Mouse (Mus musculus) limb, embryonic 12.5 days (tissue): ENCODE results near the gene Pds5a. TPM values are rescaled to one million over a fixed set of nuclear protein-coding genes. Genes with fewer than 3 reads are reported as not detected.

Source experiments
- ATAC-seq: fragments of 200-750 bp; cut with Nextera tagmentation; 2 replicates; pipeline ENCODE4 v1.8.0; 2017; ENCODE audit warnings: low read depth, moderate TSS enrichment; ENCODE audit not compliant: insufficient number of reproducible peaks, insufficient read depth, low FRiP score, low TSS enrichment
- H3K27ac ChIP-seq: fragments of 300-500 bp; sonication (generic); 2 replicates; pipeline ENCODE4 v1.5.1; 2016; ENCODE audit warnings: mild to moderate bottlenecking, moderate library complexity
- H3K27me3 ChIP-seq: fragments of 300-500 bp; sonication (generic); 2 replicates; pipeline ENCODE4 v1.6.1; 2016; ENCODE audit warnings: mild to moderate bottlenecking, moderate library complexity
- H3K36me3 ChIP-seq: fragments of 300-500 bp; sonication (generic); 2 replicates; pipeline ENCODE4 v1.6.1; 2016; ENCODE audit warnings: mild to moderate bottlenecking, moderate library complexity
- H3K4me1 ChIP-seq: fragments of 300-500 bp; sonication (generic); replicated peaks from 2 replicates; pipeline ENCODE4 v1.6.1; 2016
- H3K4me2 ChIP-seq: fragments of 300-500 bp; sonication (generic); 2 replicates; pipeline ENCODE4 v1.6.1; 2016; ENCODE audit warnings: mild to moderate bottlenecking, moderate library complexity
- H3K4me3 ChIP-seq: fragments of 300-500 bp; sonication (generic); replicated peaks from 2 replicates; pipeline ENCODE4 v1.5.1; 2016; ENCODE audit warnings: mild to moderate bottlenecking
- H3K9ac ChIP-seq: fragments of 300-500 bp; sonication (generic); replicated peaks from 2 replicates; pipeline ENCODE4 v1.6.1; 2016; ENCODE audit warnings: mild to moderate bottlenecking, moderate library complexity
- H3K9me3 ChIP-seq: fragments of 300-500 bp; sonication (generic); 2 replicates; pipeline ENCODE4 v1.6.1; 2016; ENCODE audit warnings: mild to moderate bottlenecking, moderate library complexity
- WGBS: fragments of 180-500 bp; shearing (Covaris S2); methylation state at CpG from one replicate; pipeline ENCODE4 v1.1.7; 2016; 5-methylcytosine and 5-hydroxymethylcytosine counted together
- polyA plus RNA-seq: library from polyadenylated mRNA; unstranded; fragments of >200 nt; fragmentation: Nextera tagmentation; extraction: Ambion mirVana; gene quantifications from 2 replicates; pipeline ENCODE4 v1.2.1, GENCODE M21; 2016

The Pds5a gene
- polyA plus RNA-seq, 1 experiment from 2014 or later: 120 TPM

DNA sequence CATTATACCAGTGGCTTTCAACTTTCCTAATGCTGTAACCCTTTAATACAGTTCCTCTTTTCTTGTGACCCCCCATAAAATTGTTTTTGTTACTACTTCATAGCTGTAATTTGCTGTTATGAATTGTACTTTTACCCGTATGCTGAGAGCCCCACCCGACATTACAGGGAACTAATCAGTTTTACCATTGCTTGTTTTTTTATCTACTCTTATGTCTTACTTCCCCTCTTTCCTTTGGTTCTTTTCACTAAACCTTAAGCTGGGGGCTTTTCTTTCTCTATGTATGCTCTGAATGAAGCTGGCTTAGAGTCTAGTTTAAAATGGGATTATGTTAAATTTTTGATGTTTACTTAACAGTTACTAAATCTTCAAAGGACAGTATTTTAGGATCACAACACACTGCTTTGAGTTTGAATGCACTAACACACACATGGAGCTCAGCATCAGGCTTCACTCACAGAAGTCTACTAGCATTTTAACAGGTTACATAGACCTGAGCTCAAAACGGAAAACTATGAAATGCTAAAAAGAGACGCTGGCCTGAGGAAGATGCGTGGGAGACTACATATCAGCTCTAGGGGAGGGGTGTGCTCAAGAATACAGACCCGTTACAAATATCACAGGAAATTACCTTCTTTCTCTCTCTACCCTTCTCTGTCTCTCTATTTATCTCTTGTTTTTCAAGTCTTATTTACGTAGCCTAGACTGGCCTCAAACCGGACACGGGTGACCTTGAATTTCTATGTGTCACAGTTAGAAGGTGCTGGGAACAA lies 84.7 kb downstream of the Pds5a start:
- WGBS: 90% methylated on average over 9 of the region's 9 CpGs
- peaks cover 74% of the 10 kb centered on the region for H3K36me3 ChIP-seq
- no peak overlapping the region for H3K4me3 ChIP-seq
- no peaks in the 10 kb centered on the region for H3K9me3 ChIP-seq
- no peaks in the 10 kb centered on the region for H3K4me1 ChIP-seq
- ATAC-seq: no peak
- H3K27me3 ChIP-seq: no peaks in the 10 kb centered on the region
- no peak overlapping the region for H3K4me2 ChIP-seq
- H3K9ac ChIP-seq: no peak overlapping the region
- H3K27ac ChIP-seq: no peak overlapping the region

- no peak overlapping the region for H3K4me2 ChIP-seq
- ATAC-seq: no peak
- 87% methylated on average over 4 of the region's 4 CpGs for WGBS
- H3K4me1 ChIP-seq: no peaks in the 10 kb centered on the region
- H3K9ac ChIP-seq: no peak overlapping the region
- no peak overlapping the region for H3K4me3 ChIP-seq
- no peaks in the 10 kb centered on the region for H3K27me3 ChIP-seq
- no peaks in the 10 kb centered on the region for H3K9me3 ChIP-seq
- H3K36me3 ChIP-seq: peaks cover 58% of the 10 kb centered on the region
- no peak overlapping the region for H3K27ac ChIP-seq
Observed at GRCm38 (mm10) chr5:65610541-65610940, 87.5 kb downstream of the Pds5a start.

DNA sequence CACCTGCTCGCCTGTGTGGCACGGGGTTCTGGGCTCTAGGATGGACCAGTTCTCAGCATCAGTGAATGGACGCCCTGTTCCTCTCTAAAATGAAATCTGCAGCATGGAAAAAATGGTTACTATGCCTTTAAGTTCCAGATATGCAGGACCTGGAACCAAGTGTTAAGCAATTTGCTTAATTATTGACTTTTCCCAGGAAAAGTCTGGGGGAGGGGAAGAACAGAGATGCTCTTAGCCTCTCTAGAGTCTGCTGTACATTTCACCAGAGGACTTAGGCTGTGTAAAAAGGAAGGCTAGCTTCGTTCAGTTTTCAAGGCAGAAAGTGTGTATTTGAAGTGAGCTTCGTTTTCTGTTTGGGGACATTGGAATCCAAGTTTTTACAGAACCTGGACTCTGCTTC lies 88.3 kb downstream of the Pds5a start:
- Histone ChIP-seq H3K4me1 (no peaks in the 10 kb centered on the region), H3K36me3 (peaks cover 54% of the 10 kb centered on the region), H3K4me2 (no peak overlapping the region), H3K9ac (no peak overlapping the region), H3K27me3 (no peaks in the 10 kb centered on the region), H3K9me3 (no peaks in the 10 kb centered on the region), H3K27ac (no peak overlapping the region), H3K4me3 (no peak overlapping the region)
- WGBS: 89% methylated on average over 5 of the region's 5 CpGs
- ATAC-seq: no peak

DNA sequence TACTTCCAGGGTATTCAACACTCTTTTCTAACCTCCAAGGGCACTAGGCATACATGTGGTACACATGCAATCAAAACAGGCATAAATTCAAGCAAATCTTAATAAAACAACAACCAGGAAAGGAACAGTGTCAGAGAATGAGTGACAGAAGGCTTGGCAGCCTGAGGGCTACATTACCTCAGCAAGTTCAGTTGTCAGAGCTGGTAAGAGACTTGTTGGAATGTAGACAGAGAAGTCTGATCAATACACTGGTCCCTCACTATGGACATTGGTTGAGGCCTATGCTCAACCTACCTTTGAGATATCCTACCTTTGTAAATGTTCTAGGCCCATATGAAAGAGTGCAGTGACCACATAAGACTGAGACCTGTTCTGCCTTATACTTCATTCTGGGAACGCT lies 91.3 kb downstream of the Pds5a start:
- H3K36me3 ChIP-seq: peaks cover 38% of the 10 kb centered on the region
- WGBS: 93% methylated on average over 1 of the region's 1 CpGs
- H3K27ac ChIP-seq: no peak overlapping the region
- H3K4me1 ChIP-seq: no peaks in the 10 kb centered on the region
- H3K4me2 ChIP-seq: no peak overlapping the region
- no peaks in the 10 kb centered on the region for H3K9me3 ChIP-seq
- no peak for ATAC-seq
- no peak overlapping the region for H3K4me3 ChIP-seq
- no peaks in the 10 kb centered on the region for H3K27me3 ChIP-seq
- H3K9ac ChIP-seq: no peak overlapping the region

DNA sequence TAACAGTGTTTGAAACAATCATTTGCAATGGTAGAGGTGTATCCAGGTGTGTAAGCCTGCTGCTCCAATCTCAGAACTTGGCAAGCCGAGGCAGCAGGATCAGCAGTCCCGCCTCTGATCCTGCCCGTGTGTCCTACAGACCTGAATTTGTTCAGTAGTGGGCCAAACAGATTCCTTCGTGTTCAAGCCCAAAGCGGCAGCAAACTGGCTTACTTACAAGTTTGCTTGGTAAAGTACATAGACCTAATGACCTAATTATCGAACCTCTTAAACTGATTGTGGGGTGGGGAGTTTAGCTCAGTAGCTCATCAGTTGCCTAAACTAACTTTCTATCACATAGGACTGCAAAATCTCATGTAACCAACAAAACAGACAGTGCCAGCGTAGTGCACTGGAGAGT lies 98.4 kb downstream of the Pds5a start:
- no peak for ATAC-seq

GRCm38 (mm10) chr5:65592421-65592820 lies 105.7 kb downstream of the Pds5a start:
- WGBS: 84% methylated on average over 2 of the region's 2 CpGs
- no peaks in the 10 kb centered on the region for H3K27me3 ChIP-seq
- H3K4me1 ChIP-seq: no peaks in the 10 kb centered on the region
- H3K4me2 ChIP-seq: no peak overlapping the region
- no peak overlapping the region for H3K4me3 ChIP-seq
- no peaks in the 10 kb centered on the region for H3K9me3 ChIP-seq
- H3K9ac ChIP-seq: no peak overlapping the region
- H3K27ac ChIP-seq: no peak overlapping the region
- H3K36me3 ChIP-seq: peaks cover 59% of the 10 kb centered on the region
- no peak for ATAC-seq

More for the DNA sequence above, 98.4 kb downstream of the Pds5a start:
- H3K27me3 ChIP-seq: no peaks in the 10 kb centered on the region
- peaks cover 60% of the 10 kb centered on the region for H3K36me3 ChIP-seq
- WGBS: 92% methylated on average over 7 of the region's 7 CpGs
- no peaks in the 10 kb centered on the region for H3K9me3 ChIP-seq
- no peak overlapping the region for H3K4me2 ChIP-seq
- no peak overlapping the region for H3K9ac ChIP-seq
- H3K4me1 ChIP-seq: no peaks in the 10 kb centered on the region
- H3K4me3 ChIP-seq: no peak overlapping the region
- no peak overlapping the region for H3K27ac ChIP-seq

GRCm38 (mm10) chr5:65590199-65590598 lies 107.9 kb downstream of the Pds5a start:
- Histone ChIP-seq H3K27me3 (no peaks in the 10 kb centered on the region), H3K4me2 (no peak overlapping the region), H3K4me3 (no peak overlapping the region), H3K9me3 (no peaks in the 10 kb centered on the region), H3K9ac (no peak overlapping the region), H3K36me3 (peaks cover 59% of the 10 kb centered on the region), H3K27ac (no peak overlapping the region), H3K4me1 (no peaks in the 10 kb centered on the region)
- WGBS: 80% methylated on average over 1 of the region's 1 CpGs
- no peak for ATAC-seq

- Histone ChIP-seq H3K9ac (no peak overlapping the region), H3K27ac (no peak overlapping the region), H3K9me3 (no peaks in the 10 kb centered on the region), H3K27me3 (no peaks in the 10 kb centered on the region), H3K4me3 (no peak overlapping the region), H3K4me2 (no peak overlapping the region), H3K4me1 (no peaks in the 10 kb centered on the region), H3K36me3 (peaks cover 59% of the 10 kb centered on the region)
- no peak for ATAC-seq
- WGBS: 89% methylated on average over 5 of the region's 5 CpGs
Observed at GRCm38 (mm10) chr5:65586291-65586690, 111.8 kb downstream of the Pds5a start.

GRCm38 (mm10) chr5:65578545-65578944 lies 119.5 kb downstream of the Pds5a start:
- 77% methylated on average over 3 of the region's 3 CpGs for WGBS
- no peak for ATAC-seq
- Histone ChIP-seq H3K4me3 (no peak overlapping the region), H3K36me3 (peaks cover 50% of the 10 kb centered on the region), H3K9ac (no peak overlapping the region), H3K4me2 (no peak overlapping the region), H3K27ac (no peak overlapping the region), H3K27me3 (no peaks in the 10 kb centered on the region), H3K4me1 (0 out of 2 replicates have a peak, but pooled peaks cover 3% of the 10 kb centered on the region), H3K9me3 (no peaks in the 10 kb centered on the region)

DNA sequence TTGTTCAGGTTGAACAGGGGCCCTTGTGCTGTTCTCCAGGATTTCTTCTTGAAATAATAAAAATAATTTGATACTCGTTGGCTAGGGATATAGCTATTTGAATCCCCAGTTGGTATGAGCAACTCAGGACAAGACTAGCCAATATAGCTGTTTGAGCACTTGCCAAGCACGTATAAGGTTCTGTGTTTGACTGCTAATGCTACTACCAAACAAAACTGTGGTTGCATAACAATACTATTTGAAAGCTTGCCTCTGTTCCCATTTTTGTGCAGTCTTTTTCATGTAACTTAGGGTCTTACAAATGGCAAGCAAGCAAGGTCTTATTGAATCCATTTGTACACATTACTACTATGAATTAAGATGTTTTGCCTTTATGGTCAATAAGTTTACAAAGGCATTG lies 122.2 kb downstream of the Pds5a start:
- Histone ChIP-seq H3K27ac (no peak overlapping the region), H3K9ac (no peak overlapping the region), H3K4me1 (0 out of 2 replicates have a peak, but pooled peaks cover 3% of the 10 kb centered on the region), H3K36me3 (peaks cover 47% of the 10 kb centered on the region), H3K9me3 (no peaks in the 10 kb centered on the region), H3K27me3 (no peaks in the 10 kb centered on the region), H3K4me3 (no peak overlapping the region), H3K4me2 (no peak overlapping the region)
- ATAC-seq: no peak
- WGBS: 85% methylated on average over 2 of the region's 2 CpGs

GRCm38 (mm10) chr5:65574876-65575275 lies 123.2 kb downstream of the Pds5a start:
- no peak overlapping the region for H3K4me3 ChIP-seq
- H3K4me1 ChIP-seq: 0 out of 2 replicates have a peak, but pooled peaks cover 3% of the 10 kb centered on the region
- H3K4me2 ChIP-seq: no peak overlapping the region
- no peaks in the 10 kb centered on the region for H3K9me3 ChIP-seq
- peaks cover 47% of the 10 kb centered on the region for H3K36me3 ChIP-seq
- no peaks in the 10 kb centered on the region for H3K27me3 ChIP-seq
- ATAC-seq: no peak
- no peak overlapping the region for H3K27ac ChIP-seq
- no peak overlapping the region for H3K9ac ChIP-seq
- WGBS: 85% methylated on average over 2 of the region's 2 CpGs

- no peak for ATAC-seq
- no peak overlapping the region for H3K27ac ChIP-seq
- peaks cover 8% of the 10 kb centered on the region; the same call in 1 of the 2 replicates for H3K4me1 ChIP-seq
- no peaks in the 10 kb centered on the region for H3K27me3 ChIP-seq
- no peak overlapping the region for H3K4me2 ChIP-seq
- H3K9me3 ChIP-seq: no peaks in the 10 kb centered on the region
- H3K9ac ChIP-seq: no peak overlapping the region
- no peak overlapping the region for H3K4me3 ChIP-seq
- WGBS: 82% methylated on average over 2 of the region's 2 CpGs
- H3K36me3 ChIP-seq: peaks cover 30% of the 10 kb centered on the region
Observed at GRCm38 (mm10) chr5:65565486-65565885, 132.6 kb downstream of the Pds5a start.
